Comparison of ENCODE assay signal across 14 mouse cellular contexts in the genomic region with DNA sequence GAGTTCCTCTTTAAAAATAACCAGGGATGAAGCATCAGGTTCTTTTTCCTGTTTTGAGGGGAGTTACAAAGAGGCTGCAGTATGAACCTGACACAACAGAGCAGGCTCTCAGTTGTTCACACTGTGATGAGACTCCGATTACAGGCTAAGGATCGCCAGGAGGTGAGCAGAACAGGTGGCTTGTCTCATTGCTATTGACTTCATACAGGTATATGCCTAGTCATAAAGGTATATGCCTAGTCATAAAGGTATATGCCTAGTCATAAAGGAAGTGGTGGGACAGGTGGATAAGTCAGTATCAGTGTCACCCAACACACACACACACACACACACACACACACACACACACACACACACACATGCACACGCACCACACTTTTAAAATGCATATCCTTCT.
DNase-seq lines count a peak whose midpoint lies in the region; ATAC-seq and TF ChIP-seq lines count a peak whose summit lies in the region.
"Had no signal": no experiment of that assay in that cellular context is flagged by ENCODE, and none has a peak within 500 bp of the region (broad histone marks: within the 10 kb centered on the region; RNA-seq: fewer than 3 reads in every experiment).

No protein-coding gene starts in this region.

- WGBS in stomach, embryonic 16.5 days: 80% methylated on average over 3 of the region's 3 CpGs
- WGBS in stomach, postnatal 0 days: 83% methylated on average over 3 of the region's 3 CpGs
- WGBS in forebrain, embryonic 16.5 days: 72% methylated on average over 3 of the region's 3 CpGs
- WGBS in midbrain, embryonic 10.5 days: 84% methylated on average over 3 of the region's 3 CpGs
- WGBS in small intestine, adult 2 months: 54% methylated on average over 3 of the region's 3 CpGs

- TF ChIP-seq POLR2A in small intestine, adult 2 months (IDR thresholded peaks at IDR 0.05; ENCODE audit: low read depth, low read length): no peak

- no peaks in the 10 kb centered on the region for H3K9me3 ChIP-seq in stomach, embryonic 16.5 days (replicated peaks; ENCODE audit: control insufficient read depth, low read length)
- H3K9me3 ChIP-seq in stomach, postnatal 0 days (ENCODE audit: control insufficient read depth, low read length): no peaks in the 10 kb centered on the region
- H3K9me3 ChIP-seq in forebrain, embryonic 16.5 days (ENCODE audit: control insufficient read depth, low read length): no peaks in the 10 kb centered on the region
- 0 out of 2 replicates have a peak, but pooled peaks cover 3% of the 10 kb centered on the region for H3K9me3 ChIP-seq in midbrain, embryonic 10.5 days (replicated peaks)
- H3K9me3 ChIP-seq: liver, embryonic 15.5 days; neural tube, embryonic 12.5 days had no signal

- no peak for TF ChIP-seq CTCF in stomach, postnatal 0 days (IDR thresholded peaks at IDR 0.05; ENCODE audit: low read depth)
- no peak for TF ChIP-seq CTCF in small intestine, adult 2 months (IDR thresholded peaks at IDR 0.05; ENCODE audit: extremely low read depth, insufficient read length, insufficient replicate concordance, low read depth, low read length)

- no peak overlapping the region for H3K4me3 ChIP-seq in stomach, embryonic 16.5 days (replicated peaks; ENCODE audit: low read length)
- no peak overlapping the region for H3K4me3 ChIP-seq in stomach, postnatal 0 days (ENCODE audit: low read depth, low read length)
- no peak overlapping the region for H3K4me3 ChIP-seq in forebrain, embryonic 16.5 days (replicated peaks; ENCODE audit: low read length)
- no peak overlapping the region for H3K4me3 ChIP-seq in midbrain, embryonic 10.5 days
- H3K4me3 ChIP-seq in small intestine, adult 2 months (ENCODE audit: low read depth, low read length): no peak overlapping the region
- H3K4me3 ChIP-seq: liver, embryonic 15.5 days; neural tube, embryonic 12.5 days had no signal

- no peak for DNase-seq in stomach, postnatal 0 days (ENCODE audit: low spot score)
- no peak for DNase-seq in midbrain, embryonic 10.5 days (ENCODE audit: low spot score)
- DNase-seq in adrenal gland, postnatal 10 days: no peak
- no peak for DNase-seq in adrenal gland, adult 2 months
- DNase-seq: adrenal gland, adult 8-10 months; heart, adult 18-20 months; heart, postnatal 36 days; thymus, adult 18-20 months had no signal

- TF ChIP-seq EP300 in stomach, postnatal 0 days (optimal IDR thresholded peaks at IDR 0.05): no peak

- H3K27me3 ChIP-seq in stomach, embryonic 16.5 days (ENCODE audit: control insufficient read depth, insufficient read depth, low read length): no peaks in the 10 kb centered on the region
- no peaks in the 10 kb centered on the region for H3K27me3 ChIP-seq in stomach, postnatal 0 days (ENCODE audit: control insufficient read depth, insufficient read depth, low read length)
- no peaks in the 10 kb centered on the region for H3K27me3 ChIP-seq in forebrain, embryonic 16.5 days (replicated peaks; ENCODE audit: control insufficient read depth, insufficient read depth, low read length)
- no peaks in the 10 kb centered on the region; the same call in 1 of the 2 replicates for H3K27me3 ChIP-seq in midbrain, embryonic 10.5 days (ENCODE audit: low read depth, poor library complexity, severe bottlenecking)
- no peaks in the 10 kb centered on the region for H3K27me3 ChIP-seq in small intestine, adult 2 months (ENCODE audit: control insufficient read depth, insufficient read depth, low read length)
- H3K27me3 ChIP-seq: liver, embryonic 15.5 days; neural tube, embryonic 12.5 days had no signal

- peaks cover 16% of the 10 kb centered on the region for H3K4me1 ChIP-seq in stomach, embryonic 16.5 days (ENCODE audit: control insufficient read depth, insufficient read depth, low read length)
- H3K4me1 ChIP-seq in stomach, postnatal 0 days (replicated peaks; ENCODE audit: control insufficient read depth, insufficient read depth): peaks cover 9% of the 10 kb centered on the region; the same call in 1 of the 2 replicates
- H3K4me1 ChIP-seq in forebrain, embryonic 16.5 days (replicated peaks; ENCODE audit: control insufficient read depth, insufficient read depth, low read length): peaks cover 40% of the 10 kb centered on the region
- peaks cover 64% of the 10 kb centered on the region for H3K4me1 ChIP-seq in midbrain, embryonic 10.5 days
- peaks cover 13% of the 10 kb centered on the region; the same call in 1 of the 2 replicates for H3K4me1 ChIP-seq in small intestine, adult 2 months (ENCODE audit: control insufficient read depth, insufficient read depth, insufficient read length, low read length)
- H3K4me1 ChIP-seq: liver, embryonic 15.5 days had no signal

- 0 out of 2 replicates have a peak overlapping the region, but pooled peaks have one; percentile 41 for H3K27ac ChIP-seq in stomach, embryonic 16.5 days (ENCODE audit: low read length)
- H3K27ac ChIP-seq in stomach, postnatal 0 days (replicated peaks): no peak overlapping the region
- H3K27ac ChIP-seq in forebrain, embryonic 16.5 days (ENCODE audit: low read length): peak overlapping the region; percentile 34
- peak overlapping the region; percentile 78 for H3K27ac ChIP-seq in midbrain, embryonic 10.5 days (replicated peaks)
- 0 out of 2 replicates have a peak overlapping the region, but pooled peaks have one; percentile 7 for H3K27ac ChIP-seq in small intestine, adult 2 months (ENCODE audit: insufficient read depth, low read depth, low read length)
- H3K27ac ChIP-seq: liver, embryonic 15.5 days; macrophage had no signal

- no peak for ATAC-seq in stomach, embryonic 16.5 days (ENCODE audit: insufficient read depth, low FRiP score)
- no peak for ATAC-seq in stomach, postnatal 0 days (ENCODE audit: low FRiP score, low TSS enrichment)
- ATAC-seq in forebrain, embryonic 16.5 days: no peak

- H3K36me3 ChIP-seq in stomach, embryonic 16.5 days (ENCODE audit: control insufficient read depth, insufficient read depth, low read length): no peaks in the 10 kb centered on the region
- no peaks in the 10 kb centered on the region for H3K36me3 ChIP-seq in stomach, postnatal 0 days (ENCODE audit: control insufficient read depth, insufficient read depth, low read length)
- no peaks in the 10 kb centered on the region for H3K36me3 ChIP-seq in forebrain, embryonic 16.5 days (ENCODE audit: control insufficient read depth, insufficient read depth)
- no peaks in the 10 kb centered on the region for H3K36me3 ChIP-seq in midbrain, embryonic 10.5 days
- no peaks in the 10 kb centered on the region for H3K36me3 ChIP-seq in small intestine, adult 2 months (ENCODE audit: control insufficient read depth, insufficient read depth, low read length)
- H3K36me3 ChIP-seq: liver, embryonic 15.5 days; neural tube, embryonic 12.5 days had no signal

- peak overlapping the region; percentile 23; the same call in 1 of the 2 replicates for H3K9ac ChIP-seq in stomach, embryonic 16.5 days (ENCODE audit: low read length)
- no peak overlapping the region for H3K9ac ChIP-seq in stomach, postnatal 0 days (ENCODE audit: low read length)
- H3K9ac ChIP-seq in forebrain, embryonic 16.5 days (replicated peaks; ENCODE audit: low read depth, low read length): no peak overlapping the region
- H3K9ac ChIP-seq: liver, embryonic 15.5 days; neural tube, embryonic 12.5 days had no signal

- no peak overlapping the region for H3K4me2 ChIP-seq in stomach, embryonic 16.5 days (ENCODE audit: low read depth, low read length)
- no peak overlapping the region for H3K4me2 ChIP-seq in stomach, postnatal 0 days (replicated peaks; ENCODE audit: low read depth)
- H3K4me2 ChIP-seq in forebrain, embryonic 16.5 days (ENCODE audit: low read length): no peak overlapping the region
- H3K4me2 ChIP-seq: liver, embryonic 15.5 days; neural tube, embryonic 12.5 days had no signal
